Mouse (Mus musculus) c-Kit-positive CD71-positive TER-119-negative erythroid progenitor cells, embryonic 14.5 days (primary cell): ENCODE results near the gene Zfp426.

Experiments used
- DNase-seq: peaks from one replicate; pipeline ENCODE4 v3.0.0-alpha.2; 2013; ENCODE audit warnings: low read depth

Gene Zfp426

GRCm38 (mm10) chr9:20453647-20454046, 38.9 kb downstream of the Zfp426 start:
- DNase-seq: no peak

GRCm38 (mm10) chr9:20451493-20451892, 41.1 kb downstream of the Zfp426 start:
- no peak for DNase-seq

GRCm38 (mm10) chr9:20443183-20443783, 49.3 kb downstream of the Zfp426 start:
- DNase-seq: no peak

- DNase-seq: no peak
Observed at GRCm38 (mm10) chr9:20430004-20430403, 62.5 kb downstream of the Zfp426 start.
